Mouse (Mus musculus) erythroblast, embryonic 14.5 days (primary cell): ENCODE measurements at regions not wholly inside any gene's neighbourhood (a gene's known extent, or its start where the extent isn't known, plus 50 kb on each side); places are given as distances from the start of the nearest gene placed in this dataset.

Source experiments
- H3K27me3 ChIP-seq: 2 replicates; pipeline ENCODE4 v1.6.1; 2012; ENCODE audit warnings: inconsistent platforms; ENCODE audit not compliant: control insufficient read depth
- H3K36me3 ChIP-seq: 2 replicates; pipeline ENCODE4 v1.6.1; 2012; ENCODE audit warnings: mild to moderate bottlenecking, inconsistent platforms; ENCODE audit not compliant: control insufficient read depth
- H3K4me1 ChIP-seq: 2 replicates; pipeline ENCODE4 v1.6.1; 2012; ENCODE audit warnings: inconsistent platforms; ENCODE audit not compliant: control insufficient read depth
- H3K4me3 ChIP-seq: replicated peaks from 2 replicates; pipeline ENCODE3; 2012; ENCODE audit warnings: moderate library complexity, mild to moderate bottlenecking, inconsistent platforms
- H3K9me3 ChIP-seq: 2 replicates; pipeline ENCODE4 v1.6.1; 2012; ENCODE audit warnings: low read length, inconsistent platforms, mixed read lengths; ENCODE audit not compliant: control insufficient read depth
- GATA1 ChIP-seq: IDR thresholded peaks from 2 replicates; pipeline ENCODE4 v1.6.1; 2012; ENCODE audit warnings: low read length, inconsistent platforms, mixed read lengths
- TAL1 ChIP-seq: IDR thresholded peaks from 3 replicates; pipeline ENCODE4 v1.6.1; 2012; ENCODE audit warnings: low read length, inconsistent platforms, mixed read lengths

GRCm38 (mm10) chr7:73643306-73643992, 96.7 kb upstream of the Fam174b start:
- Histone ChIP-seq H3K36me3 (no peaks in the 10 kb centered on the region), H3K4me3 (no peak overlapping the region), H3K27me3 (no peaks in the 10 kb centered on the region), H3K9me3 (no peaks in the 10 kb centered on the region), H3K4me1 (peaks cover 2% of the 10 kb centered on the region; the same call in 1 of the 2 replicates)
- TF ChIP-seq GATA1 (no peak), TAL1 (no peak)

- H3K36me3 ChIP-seq: no peaks in the 10 kb centered on the region
- no peaks in the 10 kb centered on the region; the same call in none of the 2 replicates for H3K4me1 ChIP-seq
- H3K4me3 ChIP-seq: no peak overlapping the region
- TF ChIP-seq GATA1 (no peak), TAL1 (no peak)
- H3K9me3 ChIP-seq: no peaks in the 10 kb centered on the region
- no peaks in the 10 kb centered on the region for H3K27me3 ChIP-seq
Observed at GRCm38 (mm10) chr7:73640194-73640593, 98.6 kb upstream of the Chd2 start.

- no peak overlapping the region for H3K4me3 ChIP-seq
- no peaks in the 10 kb centered on the region for H3K9me3 ChIP-seq
- H3K27me3 ChIP-seq: no peaks in the 10 kb centered on the region
- no peaks in the 10 kb centered on the region; the same call in none of the 2 replicates for H3K4me1 ChIP-seq
- TF ChIP-seq TAL1 (no peak), GATA1 (no peak)
- no peaks in the 10 kb centered on the region for H3K36me3 ChIP-seq
Observed at GRCm38 (mm10) chr7:73637810-73638125, 96.1 kb upstream of the Chd2 start.

- TF ChIP-seq GATA1: no peak
- no peak for TF ChIP-seq TAL1
- peaks cover 4% of the 10 kb centered on the region; the same call in 1 of the 2 replicates for H3K9me3 ChIP-seq
- H3K27me3 ChIP-seq: no peaks in the 10 kb centered on the region
- H3K4me1 ChIP-seq: no peaks in the 10 kb centered on the region; the same call in none of the 2 replicates
- no peaks in the 10 kb centered on the region for H3K36me3 ChIP-seq
- H3K4me3 ChIP-seq: no peak overlapping the region
Observed at GRCm38 (mm10) chr7:73637101-73637809, 95.6 kb upstream of the Chd2 start.

- H3K27me3 ChIP-seq: no peaks in the 10 kb centered on the region
- no peaks in the 10 kb centered on the region; the same call in none of the 2 replicates for H3K4me1 ChIP-seq
- no peak overlapping the region for H3K4me3 ChIP-seq
- peaks cover 4% of the 10 kb centered on the region; the same call in 1 of the 2 replicates for H3K9me3 ChIP-seq
- no peak for TF ChIP-seq GATA1
- no peak for TF ChIP-seq TAL1
- no peaks in the 10 kb centered on the region for H3K36me3 ChIP-seq
Observed at GRCm38 (mm10) chr7:73635422-73635821, 93.8 kb upstream of the Chd2 start.

- no peaks in the 10 kb centered on the region for H3K27me3 ChIP-seq
- TF ChIP-seq GATA1: no peak
- TF ChIP-seq TAL1: no peak
- H3K36me3 ChIP-seq: no peaks in the 10 kb centered on the region
- peaks cover 4% of the 10 kb centered on the region; the same call in 1 of the 2 replicates for H3K9me3 ChIP-seq
- H3K4me1 ChIP-seq: peaks cover 15% of the 10 kb centered on the region
- H3K4me3 ChIP-seq: no peak overlapping the region
Observed at GRCm38 (mm10) chr7:73630790-73631189, 89.2 kb upstream of the Chd2 start.

- TF ChIP-seq TAL1 (no peak), GATA1 (no peak)
- H3K4me1 ChIP-seq: peaks cover 15% of the 10 kb centered on the region
- H3K9me3 ChIP-seq: peaks cover 4% of the 10 kb centered on the region; the same call in 1 of the 2 replicates
- H3K4me3 ChIP-seq: no peak overlapping the region
- H3K36me3 ChIP-seq: no peaks in the 10 kb centered on the region
- H3K27me3 ChIP-seq: no peaks in the 10 kb centered on the region
Observed at GRCm38 (mm10) chr7:73629182-73629581, 87.6 kb upstream of the Chd2 start.

- Histone ChIP-seq H3K27me3 (no peaks in the 10 kb centered on the region), H3K36me3 (no peaks in the 10 kb centered on the region), H3K4me3 (no peak overlapping the region), H3K9me3 (peaks cover 4% of the 10 kb centered on the region; the same call in 1 of the 2 replicates), H3K4me1 (peaks cover 15% of the 10 kb centered on the region)
- no peak for TF ChIP-seq GATA1
- TF ChIP-seq TAL1: no peak
Observed at GRCm38 (mm10) chr7:73628071-73628470, 86.4 kb upstream of the Chd2 start.

GRCm38 (mm10) chr7:73626291-73626690, 84.7 kb upstream of the Chd2 start:
- TF ChIP-seq TAL1 (no peak), GATA1 (no peak)
- no peaks in the 10 kb centered on the region for H3K36me3 ChIP-seq
- H3K27me3 ChIP-seq: no peaks in the 10 kb centered on the region
- peaks cover 18% of the 10 kb centered on the region for H3K4me1 ChIP-seq
- H3K4me3 ChIP-seq: no peak overlapping the region
- H3K9me3 ChIP-seq: no peaks in the 10 kb centered on the region
